Mouse (Mus musculus): ENCODE data around the gene Dhodh.

DNA sequence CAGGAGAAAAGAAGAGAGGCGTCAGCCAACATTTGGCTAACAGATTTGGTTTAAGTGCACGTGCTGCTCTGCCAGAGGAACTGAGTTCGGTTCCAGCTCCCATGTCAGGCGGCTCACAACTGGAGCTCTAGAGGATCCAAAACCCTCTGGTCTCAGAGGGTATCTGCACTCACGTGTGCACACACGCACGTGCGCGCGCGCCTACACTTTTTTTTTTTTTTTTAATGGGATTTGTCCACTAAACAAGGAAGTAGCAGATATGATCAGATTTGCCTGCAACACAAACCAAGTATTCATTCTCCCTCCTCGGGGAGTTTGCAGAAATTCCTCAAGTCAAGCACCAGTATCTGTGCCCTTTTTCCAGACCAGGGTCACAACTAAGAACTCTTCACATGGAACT is 823 bp downstream of the Dhodh start:
- TF ChIP-seq CTCF (IDR thresholded peaks at IDR 0.05; ENCODE audit: borderline replicate concordance, insufficient read depth, low read depth, low read length) = no peak
- TF ChIP-seq POLR2A (IDR thresholded peaks at IDR 0.05; ENCODE audit: borderline replicate concordance, insufficient read depth, low read length) = no peak
